Mouse (Mus musculus) thymus, adult 2 months (tissue): ENCODE measurements at regions not wholly inside any gene's neighbourhood (a gene's known extent, or its start where the extent isn't known, plus 50 kb on each side); places are given as distances from the start of the nearest gene placed in this dataset.

Experiments used
- CTCF ChIP-seq: fragments of 200-500 bp; IDR thresholded peaks from 2 replicates; pipeline ENCODE4 v1.5.1; 2012; ENCODE audit warnings: mild to moderate bottlenecking, control low read depth, low read length, moderate library complexity, borderline replicate concordance; ENCODE audit not compliant: control insufficient read depth, poor library complexity, insufficient read depth; ENCODE audit errors: extremely low read depth
- POLR2A ChIP-seq: fragments of 200-500 bp; IDR thresholded peaks from 2 replicates; pipeline ENCODE4 v1.6.1; 2012; ENCODE audit warnings: mild to moderate bottlenecking, low read length, control low read depth, moderate library complexity; ENCODE audit not compliant: control insufficient read depth, poor library complexity, insufficient read depth; ENCODE audit errors: extremely low read depth

DNA sequence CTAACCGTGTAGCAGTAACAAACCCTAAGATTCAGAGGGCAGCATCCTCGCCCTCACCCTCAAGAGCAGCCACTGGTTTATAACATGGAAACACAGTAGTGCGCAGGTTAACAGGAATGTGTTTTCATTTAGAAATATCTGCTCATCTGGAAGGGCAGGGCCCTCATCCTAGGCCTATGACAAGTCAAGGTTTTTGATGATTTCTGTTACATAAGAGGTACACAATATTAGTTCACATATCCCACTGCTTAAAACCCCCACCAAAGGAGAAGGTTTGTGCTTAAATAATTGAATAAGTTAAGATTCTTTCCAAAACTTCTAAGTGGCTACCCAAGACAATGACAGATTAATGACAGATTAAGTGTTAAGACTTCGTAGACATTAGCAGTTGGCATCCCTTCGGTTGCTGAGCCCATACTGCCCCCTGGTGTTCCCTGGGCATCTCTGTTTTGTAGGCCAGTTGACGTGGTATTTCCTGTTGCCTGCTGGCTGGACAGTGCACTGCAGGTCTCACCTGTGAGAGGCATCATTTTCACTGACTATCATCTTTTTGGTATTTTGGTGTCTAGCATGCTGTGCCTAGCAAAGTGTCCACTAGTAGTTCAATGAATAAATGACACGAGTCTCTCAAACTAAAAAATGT lies 581.2 kb downstream of the Gm19410 start:
- TF ChIP-seq POLR2A (no peak), CTCF (peak; percentile 83)
